Mouse (Mus musculus) lung, embryonic 16.5 days (tissue): ENCODE measurements at regions not wholly inside any gene's neighbourhood (a gene's known extent, or its start where the extent isn't known, plus 50 kb on each side); places are given as distances from the start of the nearest gene placed in this dataset.
A peak's percentile ranks its signal among the peaks of the same experiment; 100 is the strongest.

ENCODE experiments used
- ATAC-seq: fragments of 200-750 bp; cut with Nextera tagmentation; 2 replicates; pipeline ENCODE4 v1.8.0; 2017; ENCODE audit warnings: low read depth, mild to moderate bottlenecking, moderate library complexity
- H3K27ac ChIP-seq: fragments of 300-500 bp; sonication (generic); 2 replicates; pipeline ENCODE4 v1.5.1; 2014; ENCODE audit warnings: mild to moderate bottlenecking, control low read depth, low read length
- H3K27me3 ChIP-seq: fragments of 300-500 bp; sonication (generic); 2 replicates; pipeline ENCODE4 v1.6.1; 2014; ENCODE audit warnings: low read depth, low read length, mixed read lengths; ENCODE audit not compliant: control insufficient read depth, insufficient read depth
- H3K36me3 ChIP-seq: fragments of 300-500 bp; sonication (generic); 2 replicates; pipeline ENCODE4 v1.6.1; 2014; ENCODE audit warnings: low read length; ENCODE audit not compliant: control insufficient read depth, insufficient read depth
- H3K4me1 ChIP-seq: fragments of 300-500 bp; sonication (generic); replicated peaks from 2 replicates; pipeline ENCODE4 v1.6.1; 2014; ENCODE audit warnings: low read length, mixed read lengths; ENCODE audit not compliant: control insufficient read depth, insufficient read depth
- H3K4me2 ChIP-seq: fragments of 300-500 bp; sonication (generic); 2 replicates; pipeline ENCODE4 v1.6.1; 2014; ENCODE audit warnings: low read depth, low read length, control low read depth
- H3K4me3 ChIP-seq: fragments of 300-500 bp; sonication (generic); 2 replicates; pipeline ENCODE4 v1.5.1; 2014; ENCODE audit warnings: mild to moderate bottlenecking, low read length, control low read depth
- H3K9ac ChIP-seq: fragments of 300-500 bp; sonication (generic); 2 replicates; pipeline ENCODE4 v1.6.1; 2014; ENCODE audit warnings: low read length, control low read depth
- H3K9me3 ChIP-seq: fragments of 300-500 bp; sonication (generic); 2 replicates; pipeline ENCODE4 v1.6.1; 2016; ENCODE audit warnings: low read length; ENCODE audit not compliant: control insufficient read depth
- WGBS: fragments of 180-500 bp; shearing (Covaris S2); extraction: QIAGEN DNeasy Blood & Tissue Kit; methylation state at CpG from one replicate; pipeline ENCODE4 v1.1.7; 2014; 5-methylcytosine and 5-hydroxymethylcytosine counted together

GRCm38 (mm10) chr14:23140385-23140784 lies 873.9 kb downstream of the Kcnma1 start:
- ATAC-seq, result peak; percentile 75
- Histone ChIP-seq H3K27me3 (no peaks in the 10 kb centered on the region), H3K36me3 (no peaks in the 10 kb centered on the region), H3K4me3 (no peak overlapping the region), H3K9me3 (no peaks in the 10 kb centered on the region), H3K4me2 (no peak overlapping the region), H3K4me1 (no peaks in the 10 kb centered on the region), H3K27ac (no peak overlapping the region), H3K9ac (no peak overlapping the region)
- 77% methylated on average over 1 of the region's 1 CpGs for WGBS

GRCm38 (mm10) chr14:23134723-23135122 lies 879.6 kb downstream of the Kcnma1 start:
- WGBS, result 85% methylated on average over 2 of the region's 2 CpGs

GRCm38 (mm10) chr14:23131736-23132519 lies 882.4 kb downstream of the Kcnma1 start:
- Histone ChIP-seq H3K4me3 (no peak overlapping the region), H3K4me2 (no peak overlapping the region), H3K9me3 (no peaks in the 10 kb centered on the region), H3K4me1 (peaks cover 8% of the 10 kb centered on the region; the same call in 1 of the 2 replicates), H3K9ac (no peak overlapping the region), H3K27ac (peak overlapping the region; percentile 83), H3K27me3 (no peaks in the 10 kb centered on the region), H3K36me3 (no peaks in the 10 kb centered on the region)
- WGBS, result 32% methylated on average over 7 of the region's 7 CpGs
- peak; percentile 97 for ATAC-seq

More at GRCm38 (mm10) chr14:23134723-23135122, 879.6 kb downstream of the Kcnma1 start:
- Histone ChIP-seq H3K4me2 (no peak overlapping the region), H3K27ac (no peak overlapping the region), H3K9ac (no peak overlapping the region), H3K36me3 (no peaks in the 10 kb centered on the region), H3K9me3 (no peaks in the 10 kb centered on the region), H3K4me3 (no peak overlapping the region), H3K27me3 (no peaks in the 10 kb centered on the region), H3K4me1 (peaks cover 8% of the 10 kb centered on the region; the same call in 1 of the 2 replicates)
- no peak for ATAC-seq

DNA sequence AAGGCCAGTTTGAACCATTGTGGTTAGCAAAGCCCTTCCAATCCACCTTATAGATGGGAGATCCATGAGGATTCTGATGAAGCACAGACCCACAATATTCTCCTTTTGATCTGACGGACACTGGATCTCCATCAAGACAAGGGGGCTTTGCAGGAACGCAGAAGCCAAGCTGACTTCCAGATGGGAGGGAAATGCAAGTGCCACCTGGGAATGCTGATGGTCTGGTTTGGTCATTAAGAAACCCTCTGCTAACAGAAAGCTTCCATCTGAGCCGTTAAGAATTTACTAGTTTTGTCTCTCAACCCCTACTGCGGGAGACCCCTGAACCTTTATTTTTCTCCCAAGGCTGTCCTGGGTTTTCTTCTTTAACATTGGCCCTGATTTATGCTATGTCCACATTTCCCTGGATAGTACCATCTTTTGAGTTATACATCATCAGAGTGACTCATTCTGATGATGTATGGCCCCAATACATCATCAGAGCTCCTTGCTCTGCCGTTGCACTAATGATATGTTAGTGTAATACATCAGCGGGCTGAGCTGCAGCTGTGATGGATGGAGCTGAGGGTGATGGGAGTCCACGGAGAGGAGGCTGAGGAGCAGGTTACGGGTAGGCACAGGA lies 898.3 kb downstream of the Kcnma1 start:
- Histone ChIP-seq H3K4me1 (0 out of 2 replicates have a peak, but pooled peaks cover 2% of the 10 kb centered on the region), H3K36me3 (no peaks in the 10 kb centered on the region), H3K4me2 (no peak overlapping the region), H3K4me3 (no peak overlapping the region), H3K9ac (no peak overlapping the region), H3K9me3 (no peaks in the 10 kb centered on the region), H3K27me3 (no peaks in the 10 kb centered on the region), H3K27ac (no peak overlapping the region)
- no peak for ATAC-seq
- WGBS, result 54% methylated on average over 8 of the region's 8 CpGs

DNA sequence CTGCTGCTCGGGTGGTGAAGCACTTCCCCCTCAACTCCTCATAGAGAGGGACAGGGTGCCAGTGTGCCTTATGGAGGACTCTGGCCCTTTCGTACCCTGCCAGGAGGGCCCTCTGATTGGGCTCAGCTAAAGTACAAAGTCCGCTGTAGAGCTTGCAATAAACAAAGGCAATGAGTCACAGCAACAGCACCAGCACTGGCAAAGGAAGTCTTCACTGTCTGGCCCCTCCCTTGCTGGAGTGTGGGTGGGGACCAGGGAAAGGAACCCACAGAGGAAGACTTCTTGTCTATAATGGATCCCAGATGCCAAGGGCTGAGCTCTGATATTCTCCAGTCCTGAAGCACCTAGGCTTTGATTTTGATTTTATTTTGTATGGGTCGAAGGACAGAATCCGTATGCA lies 899.4 kb downstream of the Kcnma1 start:
- H3K27ac ChIP-seq, result no peak overlapping the region
- no peak; the same call in 1 of the 2 replicates for ATAC-seq
- no peak overlapping the region for H3K4me3 ChIP-seq
- H3K9me3 ChIP-seq, result no peaks in the 10 kb centered on the region
- no peaks in the 10 kb centered on the region for H3K36me3 ChIP-seq
- H3K4me1 ChIP-seq, result 0 out of 2 replicates have a peak, but pooled peaks cover 2% of the 10 kb centered on the region
- H3K4me2 ChIP-seq, result no peak overlapping the region
- H3K9ac ChIP-seq, result no peak overlapping the region
- 63% methylated on average over 5 of the region's 5 CpGs for WGBS
- H3K27me3 ChIP-seq, result no peaks in the 10 kb centered on the region

- Histone ChIP-seq H3K9ac (no peak overlapping the region), H3K4me3 (no peak overlapping the region), H3K4me2 (no peak overlapping the region), H3K27ac (no peak overlapping the region), H3K4me1 (0 out of 2 replicates have a peak, but pooled peaks cover 2% of the 10 kb centered on the region), H3K9me3 (no peaks in the 10 kb centered on the region), H3K36me3 (no peaks in the 10 kb centered on the region), H3K27me3 (no peaks in the 10 kb centered on the region)
- WGBS, result 93% methylated on average over 1 of the region's 1 CpGs
- ATAC-seq, result no peak
These were observed 899.8 kb downstream of the Kcnma1 start for GRCm38 (mm10) chr14:23114456-23114855.

GRCm38 (mm10) chr14:23112369-23112768 lies 901.9 kb downstream of the Kcnma1 start:
- H3K36me3 ChIP-seq, result no peaks in the 10 kb centered on the region
- H3K9me3 ChIP-seq, result no peaks in the 10 kb centered on the region
- ATAC-seq, result no peak
- H3K27me3 ChIP-seq, result no peaks in the 10 kb centered on the region
- H3K4me2 ChIP-seq, result no peak overlapping the region
- H3K4me3 ChIP-seq, result no peak overlapping the region
- H3K27ac ChIP-seq, result no peak overlapping the region
- no peak overlapping the region for H3K9ac ChIP-seq
- 0 out of 2 replicates have a peak, but pooled peaks cover 2% of the 10 kb centered on the region for H3K4me1 ChIP-seq
- WGBS, result 55% methylated on average over 2 of the region's 2 CpGs

- Histone ChIP-seq H3K9me3 (no peaks in the 10 kb centered on the region), H3K27ac (no peak overlapping the region), H3K4me2 (no peak overlapping the region), H3K9ac (no peak overlapping the region), H3K36me3 (no peaks in the 10 kb centered on the region), H3K4me1 (no peaks in the 10 kb centered on the region), H3K27me3 (no peaks in the 10 kb centered on the region), H3K4me3 (no peak overlapping the region)
- 86% methylated on average over 7 of the region's 7 CpGs for WGBS
- ATAC-seq, result no peak
These were observed 905.7 kb downstream of the Kcnma1 start for GRCm38 (mm10) chr14:23108590-23108989.

DNA sequence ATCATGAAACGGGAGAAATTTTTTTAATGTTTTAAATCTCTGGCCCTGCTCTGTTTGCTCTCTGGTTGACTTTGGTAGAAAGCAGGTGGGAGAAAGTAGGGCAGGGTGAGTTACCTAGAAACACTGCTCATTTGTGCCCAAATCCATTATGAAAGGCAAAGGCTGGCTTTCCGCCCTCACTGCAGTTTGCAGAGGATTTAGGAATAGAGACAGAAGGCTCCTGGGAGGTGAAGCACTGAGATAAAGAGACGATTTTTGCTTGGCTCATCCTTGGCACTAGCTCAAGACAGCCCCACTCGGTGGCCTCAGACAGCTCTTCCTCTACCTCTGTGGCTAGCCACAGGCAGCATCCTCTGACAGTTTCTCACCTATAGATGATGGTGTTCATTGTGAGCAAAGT lies 906.8 kb downstream of the Kcnma1 start:
- H3K9ac ChIP-seq, result no peak overlapping the region
- no peak for ATAC-seq
- H3K4me3 ChIP-seq, result no peak overlapping the region
- H3K27me3 ChIP-seq, result no peaks in the 10 kb centered on the region
- H3K27ac ChIP-seq, result no peak overlapping the region
- H3K4me2 ChIP-seq, result no peak overlapping the region
- H3K36me3 ChIP-seq, result no peaks in the 10 kb centered on the region
- no peaks in the 10 kb centered on the region for H3K4me1 ChIP-seq
- 55% methylated on average over 4 of the region's 4 CpGs for WGBS
- H3K9me3 ChIP-seq, result no peaks in the 10 kb centered on the region
